In genomic region chr16:4655251-4655734, GRCm38 (mm10) we compare ENCODE assay signal across 8 mouse cellular contexts. TPM values are rescaled to one million over a fixed set of nuclear protein-coding genes. Genes with fewer than 3 reads are reported as not detected.
DNase-seq lines count a peak whose midpoint lies in the region; ATAC-seq and TF ChIP-seq lines count a peak whose summit lies in the region.

No protein-coding gene starts in this region.

- peaks cover 62 to 91% of the 10 kb centered on the region in 2 experiments for H3K36me3 ChIP-seq in CH12.LX (replicated peaks in 1 of 2; ENCODE audit: control insufficient read depth in 1 of 2, insufficient read depth in 1 of 2, low read length in 1 of 2)
- H3K36me3 ChIP-seq in liver, embryonic 12.5 days, result peaks cover 45% of the 10 kb centered on the region
- peaks cover 22% of the 10 kb centered on the region for H3K36me3 ChIP-seq in stomach, embryonic 15.5 days

- WGBS in liver, embryonic 12.5 days (ENCODE audit: insufficient replicate concordance), result 70% methylated on average over 4 of the region's 4 CpGs
- 57% methylated on average over 4 of the region's 4 CpGs for WGBS in stomach, embryonic 15.5 days

- TF ChIP-seq CTCF in CH12.LX (conservative IDR thresholded peaks at IDR 0.05 in 1 of 2, IDR thresholded peaks at IDR 0.05 in 1 of 2; ENCODE audit: low read depth in 2 of 2, low read length in 2 of 2), result peak in 1 of 2 experiments; percentile 45; a peak in 2 of 4 replicates

- peak; percentile 29 for TF ChIP-seq RAD21 in CH12.LX (IDR thresholded peaks at IDR 0.05; ENCODE audit: low read depth, low read length)

- H3K27ac ChIP-seq in CH12.LX (ENCODE audit: insufficient read depth, low read depth), result no peak overlapping the region
- no peak overlapping the region for H3K27ac ChIP-seq in liver, embryonic 12.5 days
- H3K27ac ChIP-seq in stomach, embryonic 15.5 days, result peak overlapping the region; percentile 61

- H3K79me2 ChIP-seq in CH12.LX (replicated peaks; ENCODE audit: control insufficient read depth, extremely low read depth, insufficient read depth, poor library complexity, severe bottlenecking), result no peaks in the 10 kb centered on the region

- TF ChIP-seq EP300 in CH12.LX (IDR thresholded peaks at IDR 0.05; ENCODE audit: low read length), result no peak

- TF ChIP-seq POLR2A in CH12.LX (IDR thresholded peaks at IDR 0.05; ENCODE audit: low read depth, low read length), result no peak

- no peaks in the 10 kb centered on the region for H3K9me3 ChIP-seq in CH12.LX (replicated peaks; ENCODE audit: low read length)
- H3K9me3 ChIP-seq in liver, embryonic 12.5 days (replicated peaks), result no peaks in the 10 kb centered on the region
- no peaks in the 10 kb centered on the region for H3K9me3 ChIP-seq in stomach, embryonic 15.5 days

- H3K9ac ChIP-seq in CH12.LX (ENCODE audit: insufficient read depth, low read depth), result no peak overlapping the region
- H3K9ac ChIP-seq in liver, embryonic 12.5 days, result no peak overlapping the region
- H3K9ac ChIP-seq in stomach, embryonic 15.5 days, result no peak overlapping the region

- no peak overlapping the region for H3K4me3 ChIP-seq in CH12.LX (replicated peaks in 1 of 3; ENCODE audit: low read depth in 2 of 3, low read length in 2 of 3, poor library complexity in 1 of 3)
- H3K4me3 ChIP-seq in liver, embryonic 12.5 days, result no peak overlapping the region
- no peak overlapping the region for H3K4me3 ChIP-seq in stomach, embryonic 15.5 days (replicated peaks)

- dilution Hi-C loops in CH12.LX (cut with MboI; ENCODE audit: extremely low pct_ligation_motif_present, extremely low pct_unique_long_range_greater_than_20kb, low sequenced_read_pairs), result no loop called here

- peak; percentile 40 for ATAC-seq in liver, embryonic 12.5 days
- no peak for ATAC-seq in stomach, embryonic 15.5 days (ENCODE audit: insufficient read depth, low FRiP score, low read depth)
- no peak for ATAC-seq in granulocyte monocyte progenitor cell, adult 5-6 weeks (replicated peaks; ENCODE audit: poor library complexity, severe bottlenecking)

- no peaks in the 10 kb centered on the region for H3K27me3 ChIP-seq in CH12.LX (replicated peaks)
- no peaks in the 10 kb centered on the region for H3K27me3 ChIP-seq in liver, embryonic 12.5 days (replicated peaks)
- H3K27me3 ChIP-seq in stomach, embryonic 15.5 days (replicated peaks), result no peaks in the 10 kb centered on the region

- H3K4me1 ChIP-seq in CH12.LX (ENCODE audit: control insufficient read depth in 1 of 2, insufficient read depth in 2 of 2), result peaks cover 0 to 22% of the 10 kb centered on the region in 2 experiments; a peak in 2 of 4 replicates
- H3K4me1 ChIP-seq in liver, embryonic 12.5 days, result peaks cover 28% of the 10 kb centered on the region
- peaks cover 36% of the 10 kb centered on the region for H3K4me1 ChIP-seq in stomach, embryonic 15.5 days

- no peak for DNase-seq in CH12.LX (ENCODE audit: extremely low read depth)
- DNase-seq in brain, adult 2 months (ENCODE audit: low read depth, low spot score), result peak; percentile 61
- peak; percentile 65 for DNase-seq in heart, postnatal 4 days
- no peak for DNase-seq in ovary, postnatal 36 days (ENCODE audit: low spot score)
- no peak for DNase-seq in adrenal gland, adult 8-10 months

- in situ Hi-C loops in CH12.LX (cut with MboI; ENCODE audit: low pct_ligation_motif_present, low pct_unique_long_range_greater_than_20kb, low sequenced_read_pairs), result no loop called here

- no peak overlapping the region for H3K4me2 ChIP-seq in CH12.LX (ENCODE audit: insufficient read depth, low read depth, poor library complexity, severe bottlenecking)
- no peak overlapping the region for H3K4me2 ChIP-seq in liver, embryonic 12.5 days
- no peak overlapping the region for H3K4me2 ChIP-seq in stomach, embryonic 15.5 days

TF ChIP-seq in CH12.LX, 34 proteins besides CTCF, POLR2A, EP300 and RAD21:
- no peak for TF ChIP-seq CHD2 (IDR thresholded peaks at IDR 0.05; ENCODE audit: low read length)
- TF ChIP-seq IRF4 (IDR thresholded peaks at IDR 0.05; ENCODE audit: low read depth, low read length), result no peak
- no peak for TF ChIP-seq ZMIZ1 (IDR thresholded peaks at IDR 0.05; ENCODE audit: low read depth, low read length)
- TF ChIP-seq USF2 (conservative IDR thresholded peaks at IDR 0.05; ENCODE audit: low read depth, low read length), result no peak
- TF ChIP-seq SMC3 (IDR thresholded peaks at IDR 0.05; ENCODE audit: low read depth, low read length), result peak; percentile 43
TF ChIP-seq in CH12.LX: peak in this region for 1.

RNA-seq across cellular contexts. Expression of gene Dnaja3, which starts 15.5 kb away (rescaled TPM):
- total RNA-seq in CH12.LX (2012; rRNA removed) (80.4 and 81.8 TPM in 2 replicates), CH12.LX (2014; rRNA removed) (85.1 and 85.3 TPM in 2 replicates)
- polyA plus RNA-seq in CH12.LX (2012; ENCODE audit: insufficient read length, low read depth), result 51.5 and 56.6 TPM in 2 replicates
- 10 to 100 TPM; 82.7 to 84.7 TPM for total RNA-seq in heart, postnatal 4 days (2021)
- 69.2 and 74.2 TPM in 2 replicates for polyA plus RNA-seq in liver, embryonic 12.5 days (2016; fragmentation: Nextera tagmentation; extraction: Ambion mirVana)
- 68.4 and 77.6 TPM in 2 replicates for polyA plus RNA-seq in stomach, embryonic 15.5 days (2015; fragmentation: Nextera tagmentation; extraction: Ambion mirVana)
- 100 to 1,000 TPM; 107 to 132 (median 117) TPM for total RNA-seq in adrenal gland, adult 8-10 months (2022)
- total RNA-seq in granulocyte monocyte progenitor cell, adult 5-6 weeks (2014; fragmentation: Nextera tagmentation), result 41.9 and 45.8 TPM in 2 replicates
- total RNA-seq in granulocyte monocyte progenitor cell, adult 5-6 weeks (2017), result 60.9 and 66.4 TPM in 2 replicates

RNA-seq across cellular contexts. Expression of gene Vasn, which starts 15.6 kb away (rescaled TPM):
- total RNA-seq in CH12.LX (2012; rRNA removed), result 1.4 and 2.0 TPM in 2 replicates
- 2.2 TPM in 2 replicates for total RNA-seq in CH12.LX (2014; rRNA removed)
- polyA plus RNA-seq in CH12.LX (2012; ENCODE audit: insufficient read length, low read depth), result 4.1 and 5.0 TPM in 2 replicates
- total RNA-seq in heart, postnatal 4 days (2021), result 10 to 100 TPM; 17.7 to 18.2 TPM
- 4.7 and 5.0 TPM in 2 replicates for polyA plus RNA-seq in liver, embryonic 12.5 days (2016; fragmentation: Nextera tagmentation; extraction: Ambion mirVana)
- 17.2 and 17.3 TPM in 2 replicates for polyA plus RNA-seq in stomach, embryonic 15.5 days (2015; fragmentation: Nextera tagmentation; extraction: Ambion mirVana)
- total RNA-seq in adrenal gland, adult 8-10 months (2022), result 10 to 100 TPM; 10.1 to 16.9 (median 11.1) TPM
- total RNA-seq in granulocyte monocyte progenitor cell, adult 5-6 weeks (2014; fragmentation: Nextera tagmentation), result not detected in 2 replicates
- total RNA-seq in granulocyte monocyte progenitor cell, adult 5-6 weeks (2017), result 0.67 TPM in 1 of 2 replicates, not detected in the other

RNA-seq across cellular contexts. Expression of gene Coro7, which starts 24.3 kb away (rescaled TPM):
- total RNA-seq in CH12.LX (2012; rRNA removed) (19.8 and 20.0 TPM in 2 replicates), CH12.LX (2014; rRNA removed) (5.7 and 6.1 TPM in 2 replicates)
- polyA plus RNA-seq in CH12.LX (2012; ENCODE audit: insufficient read length, low read depth), result 40.2 and 43.2 TPM in 2 replicates
- 10 to 100 TPM; 24.1 to 26.5 TPM for total RNA-seq in heart, postnatal 4 days (2021)
- 11.3 and 11.9 TPM in 2 replicates for polyA plus RNA-seq in liver, embryonic 12.5 days (2016; fragmentation: Nextera tagmentation; extraction: Ambion mirVana)
- polyA plus RNA-seq in stomach, embryonic 15.5 days (2015; fragmentation: Nextera tagmentation; extraction: Ambion mirVana), result 16.3 and 20.8 TPM in 2 replicates
- total RNA-seq in adrenal gland, adult 8-10 months (2022), result 10 to 100 TPM; 23.1 to 41.9 (median 36.7) TPM
- 115 and 187 TPM in 2 replicates for total RNA-seq in granulocyte monocyte progenitor cell, adult 5-6 weeks (2014; fragmentation: Nextera tagmentation)
- 39.8 and 58.1 TPM in 2 replicates for total RNA-seq in granulocyte monocyte progenitor cell, adult 5-6 weeks (2017)

RNA-seq across cellular contexts. Expression of gene Pam16, which starts 30.5 kb away (rescaled TPM):
- total RNA-seq in CH12.LX (2012; rRNA removed), result 152 and 158 TPM in 2 replicates
- 93.3 and 103 TPM in 2 replicates for total RNA-seq in CH12.LX (2014; rRNA removed)
- 11.6 and 38.2 TPM in 2 replicates for polyA plus RNA-seq in CH12.LX (2012; ENCODE audit: insufficient read length, low read depth)
- 10 to 100 TPM; 89.5 to 92.6 TPM for total RNA-seq in heart, postnatal 4 days (2021)
- polyA plus RNA-seq in liver, embryonic 12.5 days (2016; fragmentation: Nextera tagmentation; extraction: Ambion mirVana), result 76.2 and 81.9 TPM in 2 replicates
- 46.5 and 75.7 TPM in 2 replicates for polyA plus RNA-seq in stomach, embryonic 15.5 days (2015; fragmentation: Nextera tagmentation; extraction: Ambion mirVana)
- 100 to 1,000 TPM in 2 of 4 experiments, 10 to 100 TPM in 2; 81.7 to 124 (median 102) TPM for total RNA-seq in adrenal gland, adult 8-10 months (2022)
- 42.3 and 113 TPM in 2 replicates for total RNA-seq in granulocyte monocyte progenitor cell, adult 5-6 weeks (2014; fragmentation: Nextera tagmentation)
- total RNA-seq in granulocyte monocyte progenitor cell, adult 5-6 weeks (2017), result 45.2 and 50.0 TPM in 2 replicates

Comparison
In these comparisons a context has a peak if more than half of its experiments do, and no peak if none do; other contexts are left out.
1. DNase-seq: peak in brain, adult 2 months (single experiment) and heart, postnatal 4 days (single experiment); none in CH12.LX (single experiment), ovary, postnatal 36 days (single experiment) and adrenal gland, adult 8-10 months (single experiment).